Mouse (Mus musculus) CD4-positive, CD25-positive, alpha-beta regulatory T cell, adult 2 months (primary cell): ENCODE measurements around the gene Nosip.
"Not testable (repeated sequence)": the region's sequence is repeated elsewhere in the genome, so short reads cannot be mapped to it uniquely, and the experiment has no call there.

Source experiments
- DNase-seq: peaks from one replicate; pipeline ENCODE4 v3.0.0-alpha.2; 2012; ENCODE audit warnings: low read depth, low spot score

The Nosip gene

GRCm38 (mm10) chr7:45090251-45090977, 28.2 kb downstream of the Nosip start:
- DNase-seq, result peak; percentile 53

GRCm38 (mm10) chr7:45091001-45091990, 29.1 kb downstream of the Nosip start:
- no peak for DNase-seq

DNA sequence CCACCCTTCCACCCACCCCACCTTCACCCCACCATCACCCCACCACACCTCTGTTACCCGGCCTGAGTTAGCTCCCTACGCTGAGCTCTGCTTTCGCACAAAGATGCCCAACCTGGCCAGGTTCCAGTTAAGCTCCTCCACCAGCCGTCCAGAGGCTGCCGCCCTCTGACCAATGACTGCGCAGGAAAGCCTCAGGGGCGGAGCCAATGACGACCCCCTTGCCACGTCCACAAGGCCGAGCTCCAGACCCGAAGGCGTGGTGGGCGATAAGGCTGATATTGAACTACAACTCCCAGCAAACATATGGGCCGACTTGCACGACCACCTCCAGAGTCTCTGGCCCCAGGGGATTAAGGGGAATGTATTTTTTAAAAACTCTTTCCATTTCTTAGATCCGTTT, 29.8 kb downstream of the Nosip start, which contains the start of gene Rcn3:
Gene Rcn3, minus strand, starts transcription at position 174 of the 400 bp plus-strand sequence.
- DNase-seq, result no peak

- DNase-seq, result no peak
Observed at GRCm38 (mm10) chr7:45092828-45093515, 30.7 kb downstream of the Nosip start.

- DNase-seq, result peak; percentile 58
Observed at GRCm38 (mm10) chr7:45093516-45093905, 31.3 kb downstream of the Nosip start.

DNA sequence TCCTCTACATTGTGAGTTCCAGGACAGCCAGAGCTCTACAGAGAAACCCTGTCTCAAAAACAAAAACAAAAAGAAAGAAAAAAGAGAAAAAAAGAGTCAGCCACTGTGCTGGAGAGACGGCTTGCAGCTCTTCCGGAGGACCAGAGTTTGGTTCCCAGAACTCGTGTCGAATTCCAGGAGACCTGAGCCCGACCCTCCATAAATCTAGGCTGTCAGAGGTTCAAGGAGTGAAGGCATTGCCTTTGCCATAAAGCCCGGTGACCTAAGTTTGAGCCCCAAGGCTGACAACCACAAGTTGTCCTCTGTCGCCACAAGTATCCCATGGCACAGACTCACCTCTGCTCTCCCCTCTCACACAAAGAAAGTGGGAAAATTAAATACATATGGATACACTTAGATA, 31.9 kb downstream of the Nosip start:
- DNase-seq, result no peak

DNA sequence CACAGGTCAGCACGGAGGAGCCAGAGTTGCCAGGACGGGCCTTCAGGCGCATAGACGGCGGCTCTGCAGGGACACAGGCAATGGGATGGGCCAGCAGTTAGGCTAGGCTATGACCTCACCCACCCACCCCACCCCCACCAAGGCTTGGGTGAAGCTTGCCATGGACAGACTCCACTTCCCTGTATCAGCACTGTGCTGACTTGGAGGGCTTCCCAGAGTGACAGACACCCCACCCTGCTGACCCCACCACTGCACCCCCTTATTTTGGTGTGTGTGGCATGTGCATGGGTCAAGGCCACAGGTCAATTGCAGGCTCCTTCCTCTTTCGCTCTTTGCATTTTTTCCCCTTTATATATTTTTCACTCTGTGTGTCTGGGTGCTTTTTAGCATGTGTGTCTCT, 33.1 kb downstream of the Nosip start:
- no peak for DNase-seq

GRCm38 (mm10) chr7:45095965-45096364, 33.7 kb downstream of the Nosip start:
- not testable (repeated sequence) for DNase-seq

DNA sequence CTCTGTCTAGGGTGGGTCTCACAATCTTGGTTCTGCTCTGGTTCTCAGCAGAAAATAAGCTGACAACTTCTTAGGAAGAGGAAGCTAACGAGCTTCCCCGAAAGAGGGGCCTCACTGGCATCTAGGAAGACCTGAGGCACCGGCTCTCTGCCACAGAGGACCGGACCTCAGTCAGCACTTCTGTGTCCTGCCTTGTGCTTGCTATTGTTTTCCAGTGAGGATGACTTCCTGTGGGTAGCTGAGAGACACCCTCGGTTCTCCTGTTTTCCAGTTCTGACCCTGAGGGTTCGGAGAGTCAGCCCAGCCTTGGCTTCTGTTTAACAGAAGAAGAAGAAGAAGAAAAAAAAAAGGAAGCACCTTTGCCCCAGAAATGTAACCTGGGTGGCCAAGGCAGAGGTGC, 35.2 kb downstream of the Nosip start:
- no peak for DNase-seq

- peak; percentile 46 for DNase-seq
Observed at GRCm38 (mm10) chr7:45098541-45099240, 36.5 kb downstream of the Nosip start.

DNA sequence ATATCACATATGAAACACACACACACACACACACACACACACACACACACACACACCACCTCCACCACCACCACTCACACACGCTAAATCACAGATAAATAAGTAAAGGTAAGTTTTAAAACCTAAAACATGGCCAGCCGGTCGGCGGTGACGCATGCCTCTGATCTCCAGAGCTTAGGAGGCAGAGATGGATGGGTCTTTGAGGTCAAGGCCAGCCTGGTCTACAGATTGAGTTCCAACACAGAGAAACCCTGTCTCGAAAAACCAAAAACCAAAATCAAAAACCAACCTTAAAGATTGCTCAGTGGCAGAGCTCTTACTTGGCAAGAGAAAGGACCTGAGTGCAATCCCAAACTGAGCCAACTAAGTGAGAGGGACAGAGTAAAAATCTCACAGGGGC, 37.8 kb downstream of the Nosip start:
- DNase-seq, result no peak

DNA sequence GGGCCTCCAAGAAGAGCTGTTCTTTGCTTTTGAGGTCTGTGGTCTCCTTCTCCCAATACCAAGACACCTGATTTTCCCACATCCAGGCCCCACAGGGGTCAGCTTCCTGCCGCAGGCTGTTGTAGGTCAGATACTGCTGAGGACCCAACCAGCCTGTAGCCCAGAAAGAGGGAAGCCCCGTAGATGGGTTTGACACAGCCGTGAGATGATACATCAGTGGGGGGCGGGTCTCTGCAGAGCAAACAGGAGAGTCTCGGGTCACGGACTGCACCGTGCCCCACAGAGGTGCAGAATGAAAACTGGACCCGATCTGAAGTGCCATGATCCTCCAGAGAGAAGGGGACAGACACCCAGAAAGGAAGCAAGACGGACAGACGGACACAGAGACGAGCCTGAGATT, 40.2 kb downstream of the Nosip start:
- no peak for DNase-seq

DNA sequence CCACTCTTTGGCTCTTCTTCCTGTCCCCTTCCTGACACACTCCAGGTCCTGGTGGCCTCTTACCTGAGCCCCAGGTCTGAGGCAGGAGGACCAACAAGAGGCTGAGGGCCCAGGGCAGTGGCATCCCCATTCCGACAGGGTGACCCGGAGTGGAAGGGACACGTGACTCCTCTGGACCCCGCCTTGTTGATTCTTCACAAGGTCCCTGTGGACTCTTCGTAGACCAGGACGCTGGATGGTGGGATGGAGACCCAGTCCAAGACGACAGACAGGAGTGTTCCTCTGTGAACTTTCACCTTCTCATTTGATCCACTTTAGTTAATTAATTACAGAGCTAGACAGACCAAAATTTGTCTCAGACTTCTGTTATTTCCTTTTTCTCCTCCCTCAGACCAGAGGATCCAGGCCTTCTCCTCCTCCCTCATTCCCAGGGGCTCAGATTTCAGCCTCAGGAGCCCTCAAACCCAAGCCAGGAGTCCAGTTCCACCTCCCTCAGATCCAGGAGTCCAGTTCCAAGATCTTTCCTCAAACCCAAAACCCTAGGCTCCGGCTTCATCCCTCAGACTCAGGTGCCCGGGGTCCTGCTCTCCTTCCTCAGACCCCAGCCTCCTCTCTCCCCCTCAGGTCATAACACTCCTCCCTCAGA, 40.8 kb downstream of the Nosip start:
- no peak for DNase-seq

DNA sequence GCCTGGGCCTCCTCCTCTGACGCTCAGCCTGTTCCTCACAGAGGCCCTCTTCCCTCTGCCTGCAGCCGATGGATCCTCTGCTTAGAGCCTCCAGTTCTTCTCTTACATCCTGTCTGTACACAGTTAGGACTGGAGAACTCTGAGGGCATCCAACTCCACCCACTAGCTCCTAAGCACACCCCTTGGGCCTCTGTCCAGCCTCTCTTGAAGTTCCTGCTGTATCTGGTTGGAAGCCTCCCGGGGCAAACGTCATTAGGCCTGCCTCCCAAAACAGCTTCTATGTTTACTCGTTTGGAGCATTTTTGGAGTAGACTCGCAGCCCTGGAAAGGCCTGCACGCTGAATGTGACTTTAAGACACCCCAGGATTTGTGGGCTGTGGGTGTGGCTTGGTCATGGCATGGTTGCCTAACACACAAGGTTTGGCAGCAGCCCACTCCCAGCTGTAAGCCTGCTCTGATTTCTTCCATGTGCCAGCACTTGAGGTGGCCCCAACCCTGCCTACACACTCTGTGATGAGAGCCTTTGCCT, 41.5 kb downstream of the Nosip start, which contains the start of gene Fcgrt:
Gene Fcgrt, minus strand, starts transcription at position 200 of the 529 bp plus-strand sequence.
- DNase-seq, result no peak

DNA sequence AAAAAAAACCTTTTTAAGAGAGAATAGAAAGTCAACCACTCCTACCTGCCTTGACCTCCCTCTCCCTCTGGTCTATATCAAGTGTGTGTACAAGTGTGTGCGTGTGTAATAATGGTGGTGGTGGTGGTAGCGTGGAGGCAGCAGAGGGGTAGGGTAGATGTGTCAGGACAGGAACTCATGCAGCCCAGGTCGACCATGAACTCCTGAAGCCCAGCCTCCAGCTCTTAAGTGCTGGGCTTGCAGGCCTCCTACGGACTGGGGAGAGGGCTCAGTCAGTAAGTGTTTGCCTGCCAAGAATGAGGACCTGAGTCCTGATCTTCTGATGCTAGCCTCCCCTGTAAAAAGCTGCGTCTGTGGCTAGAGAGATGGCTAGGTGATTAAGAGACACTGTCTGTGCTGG, 42.7 kb downstream of the Nosip start:
- no peak for DNase-seq

DNA sequence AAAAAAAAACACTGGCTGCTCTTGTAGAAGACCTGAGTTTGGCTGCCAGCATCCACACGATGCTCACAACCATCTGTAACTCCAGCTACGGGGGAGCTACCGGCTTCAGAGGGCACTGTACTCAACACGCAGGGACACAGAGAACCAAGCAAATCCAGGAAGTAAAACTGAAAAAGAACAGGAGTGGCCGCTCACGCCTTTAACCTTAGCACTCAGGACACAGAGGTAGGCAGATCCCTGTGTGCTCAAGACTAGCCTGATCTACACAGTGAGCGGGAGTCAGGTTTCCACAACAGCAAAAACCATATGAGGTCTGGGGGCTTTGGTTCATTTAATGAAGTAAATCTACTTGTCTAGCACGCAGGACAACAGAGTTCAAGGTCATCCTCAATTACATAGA, 43.3 kb downstream of the Nosip start:
- DNase-seq, result no peak

DNA sequence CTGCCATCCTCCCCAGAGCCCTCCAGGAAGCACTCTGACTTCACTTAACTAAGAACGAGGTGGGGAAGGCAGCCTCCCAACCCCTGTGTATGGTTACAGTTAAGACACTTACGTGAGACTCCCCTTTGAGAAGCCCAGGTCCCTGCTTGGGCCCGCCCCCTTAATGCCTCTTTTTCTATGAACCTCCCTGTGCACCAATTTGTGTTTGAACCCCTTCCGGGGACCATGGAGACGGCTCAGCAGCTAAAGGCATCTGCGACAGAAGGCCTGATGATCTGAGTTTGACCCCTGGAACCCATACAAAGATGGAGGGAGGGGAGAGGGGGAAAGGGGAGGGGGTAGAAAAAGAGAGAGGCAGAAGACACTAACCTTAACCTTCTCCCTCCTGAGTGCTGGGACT, 44.2 kb downstream of the Nosip start:
- no peak for DNase-seq

DNA sequence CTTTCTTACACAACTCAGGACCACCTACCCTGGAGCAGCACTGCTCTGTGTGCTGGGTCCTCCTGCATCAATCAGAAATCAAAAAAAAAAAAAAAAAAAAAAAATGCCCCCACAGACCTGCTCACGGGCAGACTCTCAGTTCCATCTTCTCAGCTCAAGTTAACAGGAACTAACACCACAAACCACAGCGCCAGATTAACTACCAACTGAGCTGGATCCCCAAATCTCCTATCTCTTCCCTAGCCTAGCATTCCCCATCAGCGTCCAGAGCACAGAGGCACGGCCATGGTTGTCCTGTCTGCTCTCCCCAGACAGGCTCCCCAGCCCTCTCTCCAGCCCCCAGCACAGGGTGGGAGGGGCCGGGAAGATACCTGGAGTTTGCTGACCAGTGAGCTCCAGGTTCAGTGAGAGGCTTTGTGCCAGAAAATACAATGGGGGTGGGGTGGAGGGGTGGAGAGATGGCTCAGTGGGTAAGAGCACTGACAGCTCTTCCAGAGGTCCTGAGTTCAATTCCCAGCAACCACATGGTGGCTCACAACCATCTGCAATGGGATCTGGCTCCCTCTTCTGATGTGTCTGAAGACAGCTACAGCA, 44.9 kb downstream of the Nosip start:
- no peak for DNase-seq

- not testable (repeated sequence) for DNase-seq
Observed at GRCm38 (mm10) chr7:45110089-45110488, 47.9 kb downstream of the Nosip start.

- no peak for DNase-seq
Observed at GRCm38 (mm10) chr7:45111940-45112339, 49.7 kb downstream of the Nosip start.
